Mouse (Mus musculus) G1E (cell line): ENCODE data around the gene Klhl25. TPM values are rescaled to one million over a fixed set of nuclear protein-coding genes. Genes with fewer than 3 reads are reported as not detected.
"Not testable (repeated sequence)": the region's sequence is repeated elsewhere in the genome, so short reads cannot be mapped to it uniquely, and the experiment has no call there.

ENCODE experiments used
- ATAC-seq: 2 replicates; pipeline ENCODE4 v1.8.0; 2016; ENCODE audit warnings: mild to moderate bottlenecking; ENCODE audit not compliant: insufficient number of reproducible peaks, poor library complexity, low FRiP score, severe bottlenecking; ENCODE audit errors: extremely low read depth
- DNase-seq: peaks from one replicate; pipeline ENCODE4 v3.0.0; 2012; ENCODE audit warnings: low spot score
- H3K27me3 ChIP-seq: 2 replicates; pipeline ENCODE4 v1.6.1; 2012; ENCODE audit warnings: mild to moderate bottlenecking, low read length, inconsistent platforms; ENCODE audit not compliant: insufficient read depth
- H3K36me3 ChIP-seq: replicated peaks from 2 replicates; pipeline ENCODE3; 2012; ENCODE audit warnings: mild to moderate bottlenecking, inconsistent platforms
- H3K4me1 ChIP-seq: 2 replicates; pipeline ENCODE4 v1.6.1; 2012; ENCODE audit warnings: low read depth, low read length, inconsistent platforms, mixed read lengths; ENCODE audit not compliant: insufficient read depth
- H3K4me3 ChIP-seq: 2 replicates; pipeline ENCODE4 v1.5.1; 2012; ENCODE audit warnings: low read depth, mild to moderate bottlenecking, inconsistent platforms, low read length, moderate library complexity, mixed read lengths
- H3K9me3 ChIP-seq: replicated peaks from 2 replicates; pipeline ENCODE4 v1.6.1; 2012; ENCODE audit warnings: inconsistent platforms
- CTCF ChIP-seq: IDR thresholded peaks from 2 replicates; pipeline ENCODE4 v1.5.1; 2012; ENCODE audit warnings: low read depth, low read length, inconsistent platforms, mixed read lengths
- GATA1 ChIP-seq: IDR thresholded peaks from 2 replicates; pipeline ENCODE4 v1.6.1; 2012; ENCODE audit warnings: borderline replicate concordance, low read length, inconsistent platforms, mixed read lengths
- GATA2 ChIP-seq: IDR thresholded peaks from 2 replicates; pipeline ENCODE4 v1.6.1; 2012; ENCODE audit warnings: low read depth, low read length, inconsistent platforms, borderline replicate concordance
- POLR2AphosphoS5 ChIP-seq: IDR thresholded peaks from 2 replicates; pipeline ENCODE4 v1.6.1; 2012; ENCODE audit warnings: low read depth, low read length, inconsistent platforms; ENCODE audit not compliant: insufficient replicate concordance
- TAL1 ChIP-seq: conservative IDR thresholded peaks from 2 replicates; pipeline ENCODE4 v1.6.1; 2012; ENCODE audit warnings: low read depth, low read length, inconsistent platforms, mixed read lengths
- polyA plus RNA-seq: library from polyadenylated mRNA; stranded (reverse); fragments of >175 nt; gene quantifications from 2 replicates; pipeline ENCODE4 v1.2.3, GENCODE M21; 2012
- total RNA-seq, 2 experiments: library from RNA; stranded (forward) in 1 of 2; stranded (reverse) in 1 of 2; fragments of 200-1000 nt in 1 of 2; fragments of >200 nt in 1 of 2; fragmentation: Nextera tagmentation in 1 of 2; gene quantifications; 2 replicates each; pipeline ENCODE4 v1.2.3; 2014 to 2017

The Klhl25 gene
- total and polyA plus RNA-seq, 3 experiments = 5.4 to 51.2 (median 9.6) TPM

DNA sequence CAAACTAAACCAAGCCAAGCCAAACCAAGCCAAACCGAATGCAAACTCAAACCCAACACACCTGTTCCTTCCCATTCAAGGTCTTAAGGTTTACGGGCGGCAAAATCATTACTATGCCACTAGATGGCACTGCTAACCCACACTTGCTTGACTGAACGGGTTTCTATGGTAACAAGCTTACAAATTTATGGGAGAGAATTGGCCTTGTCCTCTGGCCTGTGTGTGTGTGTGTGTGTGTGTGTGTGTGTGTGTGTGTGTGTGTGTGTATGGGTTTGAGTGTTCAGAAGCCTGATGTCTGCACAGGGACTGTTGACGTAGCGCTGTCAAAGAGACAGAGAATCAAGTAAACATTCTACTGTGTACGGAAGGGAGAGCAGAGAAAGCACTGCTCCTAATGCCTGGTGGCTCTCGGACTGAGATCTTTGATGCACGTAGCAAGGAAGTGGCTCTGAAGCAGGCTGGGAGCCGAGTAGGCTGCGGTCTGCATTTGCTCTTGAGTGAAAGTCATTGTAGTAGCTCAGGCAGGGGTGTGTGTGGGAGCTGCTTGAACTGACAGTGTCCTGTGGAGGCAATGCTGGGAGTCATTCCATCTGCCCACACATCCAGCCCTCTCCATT is 62.0 kb downstream of the Klhl25 start:
- Histone ChIP-seq H3K9me3 (no peaks in the 10 kb centered on the region), H3K4me3 (no peak overlapping the region), H3K4me1 (no peaks in the 10 kb centered on the region; the same call in 1 of the 2 replicates), H3K36me3 (no peaks in the 10 kb centered on the region), H3K27me3 (peaks cover 3% of the 10 kb centered on the region)
- ATAC-seq (no peak), DNase-seq (peak; percentile 30)
- TF ChIP-seq CTCF (peak; percentile 33), GATA2 (no peak), TAL1 (no peak), GATA1 (no peak)

DNA sequence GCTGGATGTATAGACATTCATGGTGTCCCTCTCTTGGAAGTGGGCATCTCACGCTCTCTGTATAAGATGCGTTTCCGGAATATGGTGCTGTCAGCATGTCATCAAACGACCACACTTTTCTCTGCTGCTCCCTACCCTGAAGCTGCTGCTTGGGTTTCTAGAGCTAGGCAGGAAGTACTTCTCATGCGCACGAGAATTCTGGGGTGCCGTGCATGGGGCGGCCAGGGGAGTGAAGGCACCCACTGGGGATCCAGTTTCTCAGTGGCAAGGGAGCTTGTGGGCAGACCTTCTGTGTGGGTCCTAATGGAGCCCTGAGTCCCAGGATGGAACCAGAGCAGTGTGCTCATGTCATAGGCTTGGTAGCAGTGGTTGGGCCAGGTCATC is 62.5 kb downstream of the Klhl25 start:
- no peak overlapping the region for H3K4me3 ChIP-seq
- H3K36me3 ChIP-seq = no peaks in the 10 kb centered on the region
- no peaks in the 10 kb centered on the region for H3K9me3 ChIP-seq
- TF ChIP-seq GATA1 (no peak), CTCF (no peak), TAL1 (no peak), GATA2 (no peak), POLR2AphosphoS5 (no peak)
- DNase-seq (no peak), ATAC-seq (no peak)
- peaks cover 3% of the 10 kb centered on the region for H3K27me3 ChIP-seq
- H3K4me1 ChIP-seq = no peaks in the 10 kb centered on the region; the same call in 1 of the 2 replicates

DNA sequence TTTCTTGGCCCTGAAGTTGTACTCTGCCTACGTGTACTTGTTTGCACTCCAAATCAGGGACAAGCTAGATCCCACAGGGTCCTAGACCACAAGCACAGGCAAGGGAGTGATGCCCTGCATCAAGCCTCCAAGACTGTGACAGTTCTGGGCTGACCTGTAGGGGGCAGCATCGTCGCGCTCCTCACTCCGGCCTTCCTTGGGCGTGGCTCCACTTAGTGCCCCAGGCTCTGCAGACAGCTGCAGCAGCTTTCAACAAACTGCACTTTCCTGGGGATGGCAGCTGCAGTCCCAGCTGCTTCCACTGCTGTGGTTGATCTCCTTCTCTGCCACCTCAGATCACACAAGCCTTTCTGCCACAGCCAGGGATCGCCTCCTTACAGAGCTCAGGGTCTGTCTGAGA is 65.8 kb downstream of the Klhl25 start:
- Histone ChIP-seq H3K4me3 (no peak overlapping the region), H3K36me3 (no peaks in the 10 kb centered on the region), H3K27me3 (peaks cover 3% of the 10 kb centered on the region), H3K9me3 (no peaks in the 10 kb centered on the region), H3K4me1 (no peaks in the 10 kb centered on the region; the same call in 1 of the 2 replicates)
- peak; percentile 92 for TF ChIP-seq CTCF
- TF ChIP-seq GATA2 = no peak
- TF ChIP-seq POLR2AphosphoS5 = no peak
- TF ChIP-seq TAL1 = no peak
- peak; percentile 46 for DNase-seq
- peak; percentile 64 for ATAC-seq

DNA sequence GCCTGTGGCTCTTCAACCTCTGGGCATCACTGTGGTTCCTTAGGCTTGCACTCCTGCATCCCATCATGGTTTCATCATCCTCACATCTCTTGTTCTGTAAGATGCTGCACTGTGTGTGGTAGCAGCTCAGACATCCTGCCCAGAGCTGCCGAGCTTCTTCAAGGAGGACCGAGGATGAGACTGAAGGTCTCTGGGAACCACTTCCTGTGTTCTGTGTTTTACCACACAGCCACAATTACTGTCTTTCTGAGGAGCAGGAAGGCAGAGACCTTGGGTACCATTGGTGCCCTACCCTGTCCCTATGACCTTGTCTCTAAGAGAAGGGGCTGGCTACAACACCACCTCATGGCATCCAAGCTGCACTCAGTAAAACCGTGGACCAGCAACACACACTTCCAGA is 67.4 kb downstream of the Klhl25 start:
- DNase-seq, ATAC-seq, H3K4me1 ChIP-seq, H3K36me3 ChIP-seq, H3K27me3 ChIP-seq, H3K9me3 ChIP-seq, H3K4me3 ChIP-seq: not testable (repeated sequence)

DNA sequence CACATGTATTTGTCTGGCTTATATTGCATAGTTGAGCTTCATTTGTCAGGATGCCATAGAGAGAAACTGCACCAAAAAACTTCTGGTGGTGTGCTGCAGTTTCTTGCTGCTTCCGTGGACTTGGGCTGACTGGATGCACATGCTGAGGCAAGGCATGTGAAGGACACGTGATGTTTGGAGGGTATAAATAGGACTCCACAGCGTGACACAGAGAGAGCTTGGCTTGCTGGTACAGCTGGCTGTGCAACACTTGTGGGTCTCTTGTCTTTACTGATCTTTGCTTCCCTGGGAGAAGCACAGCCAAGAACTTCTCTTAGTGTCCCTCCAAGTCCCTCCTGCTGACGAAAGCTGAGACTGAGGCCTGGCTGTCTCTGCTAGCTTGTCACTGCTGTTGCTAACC is 69.6 kb downstream of the Klhl25 start:
- no peak for TF ChIP-seq TAL1
- no peak for TF ChIP-seq GATA2
- TF ChIP-seq CTCF = no peak
- TF ChIP-seq POLR2AphosphoS5 = no peak
- no peak for TF ChIP-seq GATA1
- no peak for ATAC-seq

DNA sequence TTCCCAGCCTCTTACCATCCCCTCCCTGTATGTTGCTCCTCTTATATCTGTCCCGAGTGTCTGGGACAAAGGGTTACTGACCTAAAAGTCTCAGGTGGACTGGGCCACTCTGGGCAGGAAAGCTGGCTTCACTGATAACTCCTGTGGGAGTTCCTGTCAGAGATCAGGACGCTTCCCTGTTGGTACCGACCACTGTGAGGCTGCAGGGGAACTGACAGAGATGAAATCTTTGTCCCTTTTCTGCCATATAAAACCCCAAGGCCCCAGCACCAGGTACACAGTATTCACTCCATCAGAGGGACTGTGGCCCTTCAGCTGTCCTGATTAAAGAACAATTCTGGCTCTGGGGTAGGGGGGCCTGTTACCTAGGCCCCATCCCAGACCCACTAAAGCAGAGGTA is 71.6 kb downstream of the Klhl25 start:
- H3K4me3 ChIP-seq, H3K27me3 ChIP-seq, DNase-seq, ATAC-seq, H3K36me3 ChIP-seq, H3K9me3 ChIP-seq, H3K4me1 ChIP-seq: not testable (repeated sequence)

More for the DNA sequence above, 69.6 kb downstream of the Klhl25 start:
- H3K27me3 ChIP-seq = no peaks in the 10 kb centered on the region
- H3K4me3 ChIP-seq = no peak overlapping the region
- no peaks in the 10 kb centered on the region for H3K9me3 ChIP-seq
- H3K36me3 ChIP-seq = no peaks in the 10 kb centered on the region
- no peak for DNase-seq
- H3K4me1 ChIP-seq = no peaks in the 10 kb centered on the region
